Mouse (Mus musculus): ENCODE results near the gene Flywch1. TPM values are rescaled to one million over a fixed set of nuclear protein-coding genes. Genes with fewer than 3 reads are reported as not detected.
A peak's percentile ranks its signal among the peaks of the same experiment; 100 is the strongest.

Gene Flywch1
- polyA plus RNA-seq, 1 experiment: 54.6 TPM

DNA sequence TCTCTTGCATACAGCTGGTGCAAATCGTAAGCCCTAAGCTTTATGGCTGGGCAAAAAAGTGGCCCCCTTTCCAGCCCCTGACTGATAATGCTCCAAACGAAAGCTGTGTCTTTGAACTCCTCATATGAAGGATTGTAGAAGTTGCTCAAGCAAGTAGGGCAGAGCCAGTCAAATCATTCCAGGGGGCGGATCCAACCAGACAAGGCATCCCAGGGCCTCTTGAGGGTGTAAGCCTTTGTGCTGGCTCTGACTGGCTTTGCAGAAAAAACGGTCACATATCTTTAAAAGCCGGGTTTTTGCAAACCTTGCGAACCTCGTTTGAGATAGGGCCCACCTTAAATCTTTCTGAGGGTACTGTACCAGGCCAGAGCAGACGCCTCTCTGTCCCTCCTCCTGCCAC lies 27.3 kb downstream of the Flywch1 start:
- DNase-seq (ENCODE audit: low read depth): no peak

- no peak for DNase-seq (ENCODE audit: low read depth)
These were observed 28.5 kb downstream of the Flywch1 start for GRCm38 (mm10) chr17:23742941-23743340.

DNA sequence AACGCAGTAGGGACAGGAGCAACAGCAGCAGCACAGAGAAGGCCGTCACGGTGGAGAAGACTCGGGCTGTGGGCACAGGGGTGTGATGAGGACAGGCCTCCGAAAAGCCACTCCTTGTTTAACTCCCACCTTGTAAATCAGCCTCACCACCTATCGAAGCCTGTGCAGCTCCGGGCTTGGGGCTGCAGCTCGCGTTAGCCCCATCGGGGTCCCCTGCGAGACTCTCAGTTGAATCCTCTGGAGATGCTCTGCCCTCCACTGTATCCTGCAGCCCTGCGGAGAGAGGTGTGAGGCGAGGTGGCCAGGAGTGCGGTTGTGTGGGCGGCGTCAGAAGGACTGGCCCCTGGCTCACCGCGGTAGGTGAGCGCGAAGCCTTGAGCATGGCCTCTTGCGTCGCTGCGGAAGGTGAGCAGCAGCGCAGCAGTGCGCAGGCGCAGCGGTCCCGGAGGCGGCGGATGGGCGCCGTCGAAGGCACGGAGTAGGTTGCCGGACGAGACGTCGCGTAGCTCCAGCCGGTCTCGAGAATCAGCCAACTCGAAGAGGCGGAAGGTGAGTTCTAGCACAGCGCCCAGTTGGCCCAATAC lies 29.1 kb downstream of the Flywch1 start:
- no peak for DNase-seq (ENCODE audit: low read depth)

DNA sequence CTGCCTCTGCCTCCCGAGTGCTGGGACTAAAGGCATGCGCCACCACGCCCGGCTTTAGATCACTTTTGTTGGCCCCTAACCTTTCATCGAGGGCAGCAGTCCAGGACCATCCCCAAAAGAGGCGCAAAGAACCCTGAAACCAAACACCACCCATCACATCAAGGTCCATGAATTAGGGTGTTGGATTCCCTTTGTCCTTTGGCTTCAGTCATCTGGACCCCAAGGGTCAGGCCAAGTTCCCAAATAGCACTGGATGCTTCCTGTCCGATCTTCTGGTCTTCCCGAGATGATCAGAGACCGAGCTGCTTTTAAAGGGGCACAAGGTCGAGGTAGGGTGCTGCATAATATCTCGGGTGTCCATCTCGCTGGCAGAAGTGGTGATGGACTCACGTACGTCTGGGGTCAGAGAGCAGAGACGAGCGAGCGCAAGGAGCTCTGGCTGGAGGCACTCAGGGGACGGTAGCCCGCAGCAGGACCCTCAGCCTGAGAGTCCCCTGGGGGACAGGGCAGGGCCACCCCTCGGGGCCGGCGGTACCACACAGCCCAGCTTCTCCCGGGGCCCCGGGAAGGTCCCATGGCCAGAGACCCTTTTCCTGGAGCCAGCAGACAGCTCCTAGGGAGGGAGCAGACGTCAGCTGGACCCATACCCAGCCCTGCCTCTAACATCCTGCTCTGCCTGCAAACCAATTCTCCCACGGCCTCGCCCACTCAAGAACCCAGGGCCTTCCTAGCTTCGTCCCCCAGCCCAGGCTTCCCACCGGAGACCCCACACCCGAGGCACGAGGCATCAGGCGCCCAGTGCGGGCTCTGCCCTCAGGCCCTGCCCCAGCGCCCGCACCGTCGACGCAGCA lies 29.8 kb downstream of the Flywch1 start:
- no peak for DNase-seq (ENCODE audit: low read depth)

DNA sequence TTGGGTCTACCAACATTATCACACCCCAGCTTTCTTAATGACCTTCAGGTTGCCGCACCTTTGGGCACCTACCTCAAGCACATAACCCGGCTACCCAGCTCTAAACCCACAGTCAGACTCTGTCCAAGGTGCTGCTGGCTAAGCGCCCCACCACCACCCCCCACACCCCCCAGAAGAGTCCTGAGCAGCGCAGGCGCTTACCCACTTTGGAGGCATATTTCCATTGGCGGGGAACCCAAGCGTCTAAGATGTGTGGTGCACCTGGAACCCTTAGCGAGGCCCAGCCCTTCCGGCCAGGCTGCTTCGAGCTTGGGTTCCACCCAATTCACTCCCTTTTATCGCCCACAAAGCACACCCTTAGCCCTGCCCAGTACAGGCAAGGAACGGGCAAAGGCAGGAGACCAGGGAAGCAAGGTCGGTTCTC lies 30.8 kb downstream of the Flywch1 start, which contains the start of gene Paqr4:
Gene Paqr4 (minus strand): TSS at position 270 of the 424 bp plus-strand sequence.
- no peak for DNase-seq (ENCODE audit: low read depth)

- peak; percentile 54 for DNase-seq (ENCODE audit: low read depth)
These were observed 31.2 kb downstream of the Flywch1 start for GRCm38 (mm10) chr17:23740136-23740584.

DNA sequence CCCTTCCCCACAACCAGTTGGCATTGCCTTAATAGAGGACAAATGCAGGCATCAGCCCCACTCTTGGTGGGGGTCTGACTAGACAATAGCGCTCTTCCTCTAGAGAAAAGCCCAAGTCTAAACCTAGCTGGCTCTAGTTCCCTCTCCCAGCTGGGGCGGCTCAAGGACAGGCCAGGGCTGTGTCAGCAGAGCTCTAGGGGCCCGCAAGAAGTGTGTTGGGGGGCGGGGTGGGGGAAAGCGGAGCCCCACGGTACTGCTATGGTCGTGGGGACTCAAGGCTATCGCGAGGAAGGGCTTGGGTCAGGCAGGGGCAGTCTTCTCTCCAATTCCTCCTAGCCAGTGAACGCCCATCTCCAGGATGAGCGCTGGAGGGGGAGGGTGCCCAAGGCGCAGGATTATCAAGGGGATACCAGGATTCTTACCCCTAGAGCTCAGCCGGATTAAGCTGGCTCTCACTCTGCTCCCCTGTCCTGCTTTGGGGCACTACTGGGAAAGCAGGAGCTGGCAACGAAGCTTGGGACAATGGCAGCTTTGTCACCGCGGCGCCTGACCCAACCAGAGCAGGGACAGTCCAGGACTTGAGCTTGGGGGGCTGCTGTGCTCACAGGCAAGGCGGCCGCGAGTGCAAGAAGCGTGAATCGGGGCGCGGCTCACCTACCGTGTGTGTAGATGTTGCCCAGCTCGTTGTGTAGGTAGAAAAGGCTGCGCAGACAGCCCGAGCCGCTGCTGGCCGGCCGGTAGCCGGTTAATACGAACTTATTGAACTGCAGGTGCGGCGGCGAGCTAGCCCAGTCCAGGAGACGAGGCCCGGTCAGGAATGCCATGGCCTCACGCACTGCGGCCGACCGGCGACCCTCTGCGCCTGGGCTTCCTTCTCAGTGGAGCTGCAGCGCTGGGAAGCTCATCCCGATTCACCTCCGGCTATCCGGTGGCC lies 31.9 kb downstream of the Flywch1 start:
- no peak for DNase-seq (ENCODE audit: low read depth)

DNA sequence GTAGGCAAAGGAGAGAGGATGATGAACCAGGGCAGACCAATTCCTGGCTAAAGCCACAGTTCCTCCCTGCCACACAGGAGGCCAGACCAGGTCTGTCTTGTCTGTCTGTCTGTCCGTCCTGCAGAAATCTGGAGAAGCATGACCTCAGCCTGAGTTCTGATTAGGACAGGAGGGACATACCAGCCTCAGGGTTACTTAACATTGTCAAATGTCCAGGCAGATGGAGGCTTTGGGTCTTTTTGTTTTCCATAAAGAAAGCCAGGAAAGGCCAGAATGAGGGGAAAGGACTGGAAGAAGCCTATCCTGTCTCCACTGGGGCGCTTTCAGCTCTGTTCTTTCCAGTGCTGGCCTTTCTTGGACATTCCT lies 32.6 kb downstream of the Flywch1 start:
- no peak for DNase-seq (ENCODE audit: low read depth)

DNA sequence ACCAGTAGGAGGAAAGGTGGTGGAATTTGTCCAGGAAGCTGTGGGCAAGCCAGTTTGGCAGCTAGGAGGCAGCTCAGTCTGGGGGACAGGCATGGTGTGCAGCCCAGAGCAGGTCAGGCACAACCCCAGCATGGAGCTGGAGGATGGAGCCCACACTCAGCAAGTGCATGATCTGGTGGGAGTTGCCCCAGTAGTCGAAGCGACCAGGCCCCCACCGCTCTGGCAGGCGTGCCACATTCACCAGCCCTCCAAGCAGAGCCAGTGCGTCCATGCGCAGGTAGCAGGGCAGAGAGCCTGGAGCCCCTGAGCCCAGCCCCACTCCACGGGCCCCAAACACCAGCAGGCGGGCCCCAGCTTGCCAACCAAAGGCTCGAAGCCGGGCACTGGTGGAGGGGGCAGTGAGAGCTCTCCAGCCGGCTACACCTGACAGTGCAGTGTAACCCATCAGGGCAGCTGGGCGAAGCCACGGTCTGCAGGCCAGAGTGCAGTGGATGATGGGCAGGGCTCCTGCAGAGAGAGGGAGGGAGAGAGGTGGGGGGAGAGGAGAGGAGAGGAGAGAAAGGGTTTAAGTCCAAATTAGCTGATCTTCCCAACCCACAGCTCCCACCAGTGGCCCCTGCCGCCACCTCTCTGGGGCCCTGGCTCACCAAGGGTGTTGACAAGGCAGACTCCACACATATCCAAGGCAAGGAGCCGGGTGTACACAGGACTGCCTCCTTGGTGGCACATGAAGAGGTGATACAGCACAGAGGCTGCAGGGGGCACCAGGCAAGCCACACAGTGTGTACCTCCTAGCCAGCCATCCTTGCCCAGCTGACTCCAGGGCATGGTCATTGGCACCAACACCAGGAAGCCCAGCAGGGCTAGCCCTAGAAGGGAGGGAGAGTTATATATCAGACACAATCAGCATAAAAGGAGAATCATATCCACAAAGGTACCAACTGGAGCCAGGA lies 33.6 kb downstream of the Flywch1 start:
- DNase-seq (ENCODE audit: low read depth): no peak

DNA sequence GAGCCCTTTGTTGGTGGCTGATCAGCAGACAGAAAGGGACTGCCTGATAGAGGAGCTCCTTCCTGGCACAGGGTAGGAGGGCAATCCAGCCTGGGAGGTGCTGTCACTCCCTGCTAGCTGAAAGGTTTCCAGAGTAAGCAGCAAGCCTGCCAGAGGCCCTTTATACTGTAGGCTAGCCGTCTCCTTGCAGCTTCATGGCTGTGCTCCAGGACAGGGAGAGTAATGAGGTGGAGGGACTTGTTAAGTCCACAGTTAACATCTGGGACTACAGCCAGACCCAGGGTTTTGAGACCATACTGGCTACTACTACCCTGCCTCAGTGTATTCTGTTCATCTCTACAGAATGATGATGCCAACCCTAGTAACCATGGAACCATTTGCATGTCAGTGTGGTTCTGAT lies 37.1 kb downstream of the Flywch1 start:
- DNase-seq (ENCODE audit: low read depth): no peak

DNA sequence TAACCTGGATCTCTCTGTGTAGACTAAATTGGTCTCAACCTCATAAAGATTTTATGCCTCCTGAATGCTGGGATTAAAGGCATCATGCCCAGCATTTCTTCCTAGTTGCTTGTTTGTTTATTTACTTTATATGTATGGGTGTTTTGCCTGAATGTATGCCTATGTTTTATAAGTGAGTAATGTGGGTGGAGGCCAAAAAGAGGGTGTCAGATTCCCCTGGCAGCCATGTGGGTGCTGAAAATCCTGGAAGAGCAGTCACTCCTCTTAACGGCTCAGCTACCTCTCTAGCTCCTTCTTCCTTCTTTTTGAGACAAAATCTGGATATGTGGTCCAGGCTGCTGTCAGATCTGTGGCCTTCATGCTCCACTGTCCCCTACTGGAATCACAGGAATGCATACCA lies 41.0 kb downstream of the Flywch1 start:
- no peak for DNase-seq (ENCODE audit: low read depth)

- no peak for DNase-seq (ENCODE audit: low read depth)
These were observed 44.7 kb downstream of the Flywch1 start for GRCm38 (mm10) chr17:23726758-23727142.

- no peak for DNase-seq (ENCODE audit: low read depth)
These were observed 45.2 kb downstream of the Flywch1 start, which contains the start of gene Pkmyt1 for GRCm38 (mm10) chr17:23725999-23726757. Pkmyt1 (plus strand) TSS chr17:23726336.

DNA sequence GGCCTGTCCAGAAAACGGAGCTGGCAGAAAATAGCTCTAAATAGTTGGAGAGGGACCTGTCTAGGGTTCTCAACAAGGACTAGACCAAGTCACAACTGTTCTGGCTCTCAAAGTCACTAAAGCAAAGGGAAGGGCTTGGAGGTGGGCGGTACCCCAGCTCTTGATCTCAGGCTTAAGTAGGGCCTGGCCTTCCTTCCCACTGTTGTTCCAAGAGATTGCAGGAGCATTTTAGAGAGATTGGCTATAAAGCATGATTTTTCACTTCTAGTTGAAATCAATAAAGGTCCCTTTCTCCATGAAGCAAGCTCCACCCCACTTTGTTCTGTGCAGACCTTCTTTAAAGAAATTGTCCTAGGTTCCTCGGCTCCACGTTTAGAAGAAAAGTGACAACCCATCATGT lies 45.9 kb downstream of the Flywch1 start:
- DNase-seq (ENCODE audit: low read depth): no peak

GRCm38 (mm10) chr17:23722376-23723125 lies 48.9 kb downstream of the Flywch1 start, which contains the start of gene 1520401A03Rik:
1520401A03Rik (minus strand) TSS chr17:23722783.
- DNase-seq (ENCODE audit: low read depth): no peak

DNA sequence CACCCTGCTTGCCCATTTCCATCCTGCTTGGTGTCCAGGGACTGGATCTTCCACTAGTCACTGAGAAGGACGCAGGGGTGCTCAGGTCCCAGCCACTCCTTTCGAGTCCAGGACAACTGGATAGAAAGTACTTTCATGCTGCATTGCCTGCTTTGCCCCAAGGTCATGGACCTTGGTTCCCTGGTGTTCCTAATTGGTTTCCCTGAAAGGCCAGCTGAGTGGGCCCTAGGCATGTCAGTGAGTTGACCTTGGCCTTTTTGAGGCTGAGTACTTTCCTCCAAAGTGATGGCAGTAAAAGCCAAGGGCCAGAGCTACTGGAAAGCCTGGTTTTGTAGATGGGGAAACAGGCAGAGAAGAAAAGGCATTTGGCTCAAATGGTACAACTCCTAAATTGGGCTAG lies 49.5 kb downstream of the Flywch1 start:
- DNase-seq (ENCODE audit: low read depth): no peak

DNA sequence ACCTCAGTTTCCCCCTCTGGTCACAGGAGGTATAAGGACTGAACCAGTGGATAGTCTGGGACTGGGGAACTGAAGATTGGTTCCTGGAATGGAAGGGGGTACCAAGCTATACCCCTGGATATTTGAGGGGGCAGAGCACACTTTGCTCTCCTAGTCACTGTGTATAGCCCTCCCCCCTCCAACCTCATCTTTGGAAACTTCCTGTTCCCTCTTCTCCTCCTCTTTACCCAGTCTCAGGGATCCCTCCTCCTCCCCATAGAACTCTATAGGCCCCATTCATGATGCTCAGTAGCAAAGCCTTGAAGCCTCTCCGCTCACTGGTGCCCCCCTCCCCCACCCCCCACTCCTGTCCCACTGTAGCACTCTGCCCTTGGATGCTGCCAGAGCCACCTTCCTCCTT lies 51.9 kb downstream of the Flywch1 start:
- no peak for DNase-seq (ENCODE audit: low read depth)

- DNase-seq (ENCODE audit: low read depth): no peak
These were observed 54.4 kb downstream of the Flywch1 start for GRCm38 (mm10) chr17:23717003-23717402.

- no peak for DNase-seq (ENCODE audit: low read depth)
These were observed 65.2 kb downstream of the Flywch1 start for GRCm38 (mm10) chr17:23706212-23706611.

Data from gonadal fat pad, adult 2 months (tissue).